Mouse (Mus musculus) liver, postnatal 0 days (tissue): ENCODE measurements around the gene Mroh8. TPM values are rescaled to one million over a fixed set of nuclear protein-coding genes. Genes with fewer than 3 reads are reported as not detected.

Experiments used
- ATAC-seq: fragments of 200-750 bp; cut with Nextera tagmentation; 2 replicates; pipeline ENCODE4 v1.8.0; 2017; ENCODE audit warnings: mild to moderate bottlenecking, moderate library complexity
- DNase-seq: peaks from one replicate; pipeline ENCODE4 v3.0.0-alpha.2; 2016
- H3K27ac ChIP-seq: fragments of 300-500 bp; sonication (generic); 2 replicates; pipeline ENCODE4 v1.5.1; 2014; ENCODE audit warnings: antibody characterized with exemption, moderate library complexity, mild to moderate bottlenecking, low read depth
- H3K27me3 ChIP-seq: fragments of 300-500 bp; sonication (generic); 2 replicates; pipeline ENCODE4 v1.6.1; 2014; ENCODE audit warnings: low read length, control low read depth, mixed read lengths; ENCODE audit not compliant: insufficient read depth
- H3K36me3 ChIP-seq: fragments of 300-500 bp; sonication (generic); replicated peaks from 2 replicates; pipeline ENCODE4 v1.6.1; 2014; ENCODE audit warnings: mild to moderate bottlenecking, control low read depth, low read length, moderate library complexity, mixed read lengths; ENCODE audit not compliant: insufficient read depth
- H3K4me1 ChIP-seq: fragments of 300-500 bp; sonication (generic); 2 replicates; pipeline ENCODE4 v1.6.1; 2014; ENCODE audit warnings: antibody characterized with exemption, mild to moderate bottlenecking, control low read depth; ENCODE audit not compliant: insufficient read depth
- H3K4me2 ChIP-seq: fragments of 300-500 bp; sonication (generic); 2 replicates; pipeline ENCODE4 v1.6.1; 2014; ENCODE audit warnings: low read depth, mild to moderate bottlenecking, low read length, moderate library complexity, mixed read lengths
- H3K4me3 ChIP-seq: fragments of 300-500 bp; sonication (generic); 2 replicates; pipeline ENCODE4 v1.5.1; 2014; ENCODE audit warnings: low read depth, low read length
- H3K9ac ChIP-seq: fragments of 300-500 bp; sonication (generic); replicated peaks from 2 replicates; pipeline ENCODE4 v1.6.1; 2014; ENCODE audit warnings: mild to moderate bottlenecking, moderate library complexity
- H3K9me3 ChIP-seq: fragments of 300-500 bp; sonication (generic); 2 replicates; pipeline ENCODE4 v1.6.1; 2016; ENCODE audit warnings: mild to moderate bottlenecking, control low read depth, low read length, mixed read lengths
- CTCF ChIP-seq: sonication (generic); IDR thresholded peaks from 2 replicates; pipeline ENCODE4 v1.5.1; 2016; ENCODE audit warnings: antibody characterized with exemption, low read depth
- EP300 ChIP-seq: IDR thresholded peaks from 2 replicates; pipeline ENCODE4 v1.6.1; 2016; ENCODE audit warnings: antibody characterized with exemption, low read depth, mild to moderate bottlenecking
- WGBS: fragments of 180-500 bp; shearing (Covaris S2); extraction: QIAGEN DNeasy Blood & Tissue Kit; methylation state at CpG from one replicate; pipeline ENCODE4 v1.1.7; 2014; ENCODE audit not compliant: insufficient replicate concordance; 5-methylcytosine and 5-hydroxymethylcytosine counted together
- polyA plus RNA-seq: library from polyadenylated mRNA; unstranded; fragments of >200 nt; fragmentation: Nextera tagmentation; extraction: Ambion mirVana; gene quantifications from 2 replicates; pipeline ENCODE4 v1.2.1, GENCODE M21; 2015

Mroh8 gene
- polyA plus RNA-seq, 1 experiment from 2014 or later = 0.07 TPM

DNA sequence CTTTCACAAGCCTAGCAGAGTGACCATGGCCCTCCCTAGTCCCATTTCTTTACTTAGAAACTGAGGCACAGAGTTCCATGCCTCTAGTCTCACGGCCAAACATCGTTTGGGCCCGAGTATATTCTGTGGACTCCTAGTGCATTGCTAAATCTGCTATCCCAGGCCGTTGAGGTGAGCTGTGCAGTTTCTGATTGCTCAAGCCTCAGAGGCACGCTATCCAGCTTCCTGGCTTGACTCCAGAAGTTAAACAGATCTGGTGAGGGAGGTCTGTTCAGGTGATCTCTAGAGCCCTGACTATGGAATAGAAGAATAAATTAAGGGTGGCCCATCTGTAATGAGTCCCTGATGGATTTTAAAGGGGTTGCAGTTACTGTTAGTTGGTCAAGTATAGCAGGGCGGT is 37.9 kb upstream of the Mroh8 start:
- Histone ChIP-seq H3K4me3 (no peak overlapping the region), H3K9ac (no peak overlapping the region), H3K4me1 (no peaks in the 10 kb centered on the region), H3K4me2 (no peak overlapping the region), H3K27ac (no peak overlapping the region), H3K27me3 (no peaks in the 10 kb centered on the region), H3K36me3 (peaks cover 80% of the 10 kb centered on the region), H3K9me3 (no peaks in the 10 kb centered on the region)
- TF ChIP-seq EP300 (no peak), CTCF (no peak)
- ATAC-seq = peak; percentile 74
- WGBS = 71% methylated on average over 6 of the region's 6 CpGs
- no peak for DNase-seq

DNA sequence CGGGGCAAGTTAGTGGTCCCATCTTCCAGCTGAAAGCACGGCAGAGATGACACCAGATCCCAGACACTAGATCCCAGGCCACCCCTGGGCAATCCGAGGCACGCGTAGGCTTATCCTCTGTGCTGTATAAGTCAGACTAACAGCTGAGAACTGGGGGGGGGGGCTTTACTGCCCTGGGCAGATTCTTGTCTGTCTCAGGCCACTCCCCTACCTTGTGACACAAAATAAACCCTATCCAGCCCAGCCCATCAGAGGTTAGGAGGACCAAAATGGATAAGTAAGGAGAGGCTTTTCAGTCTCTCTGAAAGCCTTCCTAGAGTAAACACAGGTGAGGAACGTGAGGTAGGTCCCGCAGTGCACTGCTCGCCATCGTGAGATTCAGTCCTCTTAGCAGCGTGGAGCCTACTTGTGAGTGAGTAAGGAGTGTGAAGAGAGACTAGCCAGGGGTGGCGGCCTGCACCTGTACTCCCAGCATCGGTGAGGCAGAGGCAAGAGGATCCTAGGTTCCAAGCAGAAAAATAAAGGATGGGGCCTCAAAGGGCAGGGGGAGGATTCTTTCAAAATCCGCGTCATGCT is 37.1 kb upstream of the Mroh8 start:
- H3K36me3 ChIP-seq = peaks cover 77% of the 10 kb centered on the region
- H3K4me3 ChIP-seq = no peak overlapping the region
- no peak for ATAC-seq
- 92% methylated on average over 11 of the region's 14 CpGs for WGBS
- no peak overlapping the region for H3K4me2 ChIP-seq
- no peak overlapping the region for H3K9ac ChIP-seq
- DNase-seq = no peak
- TF ChIP-seq EP300 (no peak), CTCF (no peak)
- no peak overlapping the region for H3K27ac ChIP-seq
- no peaks in the 10 kb centered on the region for H3K27me3 ChIP-seq
- no peaks in the 10 kb centered on the region for H3K4me1 ChIP-seq
- no peaks in the 10 kb centered on the region for H3K9me3 ChIP-seq

- Histone ChIP-seq H3K9me3 (no peaks in the 10 kb centered on the region), H3K27me3 (no peaks in the 10 kb centered on the region), H3K4me3 (no peak overlapping the region), H3K4me2 (no peak overlapping the region), H3K36me3 (peaks cover 78% of the 10 kb centered on the region), H3K9ac (no peak overlapping the region), H3K27ac (no peak overlapping the region), H3K4me1 (no peaks in the 10 kb centered on the region)
- TF ChIP-seq CTCF (no peak), EP300 (no peak)
- no peak for DNase-seq
- WGBS = 92% methylated on average over 6 of the region's 6 CpGs
- no peak for ATAC-seq
These were observed 36.1 kb upstream of the Mroh8 start for GRCm38 (mm10) chr2:157315486-157315885.

DNA sequence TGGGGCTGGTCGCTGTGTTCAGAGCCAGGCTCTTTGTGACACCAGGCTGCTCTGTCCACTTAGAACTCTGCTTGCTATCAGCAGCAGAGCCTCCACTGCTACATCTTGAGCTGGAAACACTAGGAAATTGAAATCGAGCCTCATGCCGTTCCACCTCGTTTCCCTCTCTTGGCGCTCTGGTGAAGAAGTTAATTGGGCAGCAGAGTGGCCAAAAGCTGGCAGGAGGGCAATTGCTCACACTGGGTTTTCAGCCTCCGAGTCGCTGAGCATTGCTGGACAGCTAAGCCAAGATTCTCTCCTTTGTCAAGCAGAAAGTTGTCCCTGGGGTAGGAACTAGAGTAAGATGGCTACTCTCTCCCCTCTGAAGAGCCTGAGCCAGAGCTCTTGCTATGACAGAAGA is 35.0 kb upstream of the Mroh8 start:
- Histone ChIP-seq H3K27me3 (no peaks in the 10 kb centered on the region), H3K9ac (no peak overlapping the region), H3K4me3 (no peak overlapping the region), H3K27ac (no peak overlapping the region), H3K4me2 (no peak overlapping the region), H3K9me3 (no peaks in the 10 kb centered on the region), H3K4me1 (no peaks in the 10 kb centered on the region), H3K36me3 (peaks cover 80% of the 10 kb centered on the region)
- DNase-seq (no peak), ATAC-seq (no peak)
- WGBS = 87% methylated on average over 7 of the region's 7 CpGs
- TF ChIP-seq EP300 (no peak), CTCF (no peak)

- WGBS = 92% methylated on average over 3 of the region's 3 CpGs
- TF ChIP-seq EP300 (no peak), CTCF (no peak)
- ATAC-seq = no peak
These were observed 34.4 kb upstream of the Mroh8 start for GRCm38 (mm10) chr2:157313718-157314117.

GRCm38 (mm10) chr2:157310963-157311637 is 31.8 kb upstream of the Mroh8 start:
- ATAC-seq = no peak
- Histone ChIP-seq H3K27me3 (no peaks in the 10 kb centered on the region), H3K27ac (no peak overlapping the region), H3K9ac (no peak overlapping the region), H3K9me3 (no peaks in the 10 kb centered on the region), H3K4me2 (no peak overlapping the region), H3K4me3 (no peak overlapping the region), H3K4me1 (no peaks in the 10 kb centered on the region), H3K36me3 (peaks cover 83% of the 10 kb centered on the region)
- no peak for TF ChIP-seq EP300
- no peak for TF ChIP-seq CTCF
- WGBS = 88% methylated on average over 6 of the region's 6 CpGs
- DNase-seq = no peak

More at GRCm38 (mm10) chr2:157313718-157314117, 34.4 kb upstream of the Mroh8 start:
- Histone ChIP-seq H3K27me3 (no peaks in the 10 kb centered on the region), H3K27ac (no peak overlapping the region), H3K4me2 (no peak overlapping the region), H3K9ac (no peak overlapping the region), H3K9me3 (no peaks in the 10 kb centered on the region), H3K4me3 (no peak overlapping the region), H3K4me1 (no peaks in the 10 kb centered on the region), H3K36me3 (peaks cover 84% of the 10 kb centered on the region)
- DNase-seq = no peak

DNA sequence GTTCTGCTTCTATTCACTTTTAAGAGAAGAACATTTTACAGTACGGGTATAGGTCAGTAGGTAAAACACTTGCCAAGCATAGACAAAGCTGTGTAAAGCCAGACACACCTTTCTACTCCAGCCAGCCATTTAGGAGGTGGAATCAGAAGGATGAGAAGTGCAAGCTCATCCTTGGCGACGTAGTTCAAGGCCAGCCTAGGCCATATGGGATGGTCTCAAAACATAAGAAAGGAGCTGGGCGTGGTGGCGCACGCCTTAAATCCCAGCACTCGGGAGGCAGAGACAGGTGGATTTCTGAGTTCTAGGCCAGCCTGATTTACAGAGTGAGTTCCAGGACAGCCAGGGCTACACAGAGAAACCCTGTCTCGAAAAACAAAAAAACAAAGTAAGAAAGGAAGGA is 30.3 kb upstream of the Mroh8 start:
- TF ChIP-seq EP300 (no peak), CTCF (no peak)
- DNase-seq = no peak
- no peaks in the 10 kb centered on the region for H3K9me3 ChIP-seq

More for the DNA sequence above, 30.3 kb upstream of the Mroh8 start:
- 91% methylated on average over 8 of the region's 8 CpGs for WGBS
- Histone ChIP-seq H3K27ac (no peak overlapping the region), H3K4me1 (no peaks in the 10 kb centered on the region), H3K36me3 (peaks cover 75% of the 10 kb centered on the region), H3K4me2 (no peak overlapping the region), H3K4me3 (no peak overlapping the region), H3K27me3 (no peaks in the 10 kb centered on the region), H3K9ac (no peak overlapping the region)
- ATAC-seq = no peak
